Mouse (Mus musculus) CH12.LX (cell line): ENCODE data around the gene Sparcl1. TPM values are rescaled to one million over a fixed set of nuclear protein-coding genes. Genes with fewer than 3 reads are reported as not detected.

Experiments used
- DNase-seq: peaks from one replicate; pipeline ENCODE4 v3.0.0-alpha.2; 2013; ENCODE audit errors: extremely low read depth
- H3K27ac ChIP-seq: 2 replicates; pipeline ENCODE4 v1.5.1; 2012; ENCODE audit warnings: low read depth, mild to moderate bottlenecking, control low read depth, moderate library complexity; ENCODE audit not compliant: insufficient read depth
- H3K27me3 ChIP-seq: replicated peaks from 2 replicates; pipeline ENCODE3; 2012; ENCODE audit warnings: inconsistent platforms
- H3K36me3 ChIP-seq, 2 experiments: replicated peaks in 1 of 2; 2 replicates each; pipeline versions ENCODE3 to v1.6.1; 2012; ENCODE audit warnings: inconsistent platforms in 1 of 2, low read length in 1 of 2, mild to moderate bottlenecking in 1 of 2, mixed read lengths in 1 of 2, moderate library complexity in 1 of 2; ENCODE audit not compliant: control insufficient read depth in 1 of 2, insufficient read depth in 1 of 2
- H3K4me1 ChIP-seq, 2 experiments: 2 replicates each; pipeline ENCODE4 v1.6.1; 2012; ENCODE audit warnings: inconsistent platforms in 1 of 2, moderate library complexity in 1 of 2; ENCODE audit not compliant: insufficient read depth in 2 of 2, control insufficient read depth in 1 of 2
- H3K4me2 ChIP-seq: 2 replicates; pipeline ENCODE4 v1.6.1; 2012; ENCODE audit warnings: low read depth, mild to moderate bottlenecking, control low read depth; ENCODE audit not compliant: poor library complexity, insufficient read depth, severe bottlenecking
- H3K4me3 ChIP-seq, 3 experiments: fragments of 150-350 bp in 1 of 3; sonication (generic) in 1 of 3; replicated peaks in 1 of 3; 2 replicates each; pipeline versions ENCODE3 to v1.5.1; 2011 to 2012; ENCODE audit warnings: low read depth in 2 of 3, low read length in 2 of 3, mild to moderate bottlenecking in 2 of 3, moderate library complexity in 2 of 3, control low read depth in 1 of 3, improper control_type of control experiment in 1 of 3, inconsistent platforms in 1 of 3, mixed read lengths in 1 of 3; ENCODE audit not compliant: poor library complexity in 1 of 3
- H3K79me2 ChIP-seq: replicated peaks from 2 replicates; pipeline ENCODE4 v1.6.1; 2012; ENCODE audit warnings: mild to moderate bottlenecking, moderate library complexity; ENCODE audit not compliant: control insufficient read depth, poor library complexity, insufficient read depth, severe bottlenecking; ENCODE audit errors: extremely low read depth
- H3K9ac ChIP-seq: 2 replicates; pipeline ENCODE4 v1.6.1; 2012; ENCODE audit warnings: low read depth, mild to moderate bottlenecking, control low read depth, moderate library complexity; ENCODE audit not compliant: insufficient read depth
- H3K9me3 ChIP-seq: replicated peaks from 2 replicates; pipeline ENCODE3; 2012; ENCODE audit warnings: low read length, inconsistent platforms, mixed read lengths
- BHLHE40 ChIP-seq: IDR thresholded peaks from 2 replicates; pipeline ENCODE4 v1.6.1; 2011; ENCODE audit warnings: mild to moderate bottlenecking, low read depth, low read length, improper control_type of control experiment
- CHD2 ChIP-seq: IDR thresholded peaks from 2 replicates; pipeline ENCODE4 v1.6.1; 2011; ENCODE audit warnings: low read length, improper control_type of control experiment
- EP300 ChIP-seq: IDR thresholded peaks from 2 replicates; pipeline ENCODE4 v1.6.1; 2011; ENCODE audit warnings: low read length, improper control_type of control experiment
- ETS1 ChIP-seq: conservative IDR thresholded peaks from 2 replicates; pipeline ENCODE4 v1.6.1; 2012; ENCODE audit warnings: low read depth, mild to moderate bottlenecking, inconsistent platforms, low read length, improper control_type of control experiment, moderate library complexity
- HCFC1 ChIP-seq: IDR thresholded peaks from 2 replicates; pipeline ENCODE4 v1.6.1; 2012; ENCODE audit warnings: low read depth, mild to moderate bottlenecking, inconsistent platforms, low read length, improper control_type of control experiment
- IRF4 ChIP-seq: IDR thresholded peaks from 2 replicates; pipeline ENCODE4 v1.6.1; 2014; ENCODE audit warnings: low read depth, mild to moderate bottlenecking, inconsistent platforms, low read length, improper control_type of control experiment
- JUND ChIP-seq: conservative IDR thresholded peaks from 2 replicates; pipeline ENCODE4 v1.6.1; 2011; ENCODE audit warnings: low read depth, low read length, improper control_type of control experiment
- KAT2A ChIP-seq: IDR thresholded peaks from 2 replicates; pipeline ENCODE4 v1.6.1; 2012; ENCODE audit warnings: low read length, improper control_type of control experiment, inconsistent platforms; ENCODE audit not compliant: insufficient replicate concordance
- MAFK ChIP-seq: IDR thresholded peaks from 2 replicates; pipeline ENCODE4 v1.6.1; 2011; ENCODE audit warnings: low read length, improper control_type of control experiment; ENCODE audit not compliant: insufficient replicate concordance
- MAZ ChIP-seq: IDR thresholded peaks from 2 replicates; pipeline ENCODE4 v1.6.1; 2012; ENCODE audit warnings: low read depth, mild to moderate bottlenecking, inconsistent platforms, low read length, improper control_type of control experiment, moderate library complexity
- MYC ChIP-seq: IDR thresholded peaks from 2 replicates; pipeline ENCODE4 v1.6.1; 2011; ENCODE audit warnings: low read depth, mild to moderate bottlenecking, improper control_type of control experiment, low read length
- POLR2AphosphoS2 ChIP-seq: IDR thresholded peaks from 2 replicates; pipeline ENCODE4 v1.6.1; 2011; ENCODE audit warnings: low read depth, low read length, improper control_type of control experiment
- RAD21 ChIP-seq: IDR thresholded peaks from 2 replicates; pipeline ENCODE4 v1.6.1; 2011; ENCODE audit warnings: low read depth, mild to moderate bottlenecking, low read length, improper control_type of control experiment, moderate library complexity
- RCOR1 ChIP-seq: conservative IDR thresholded peaks from 2 replicates; pipeline ENCODE4 v1.6.1; 2012; ENCODE audit warnings: low read depth, mild to moderate bottlenecking, inconsistent platforms, low read length, improper control_type of control experiment
- SMC3 ChIP-seq: IDR thresholded peaks from 2 replicates; pipeline ENCODE4 v1.6.1; 2011; ENCODE audit warnings: low read depth, low read length, improper control_type of control experiment
- TBP ChIP-seq: conservative IDR thresholded peaks from 2 replicates; pipeline ENCODE4 v1.6.1; 2011; ENCODE audit warnings: low read depth, low read length, improper control_type of control experiment
- TCF12 ChIP-seq: IDR thresholded peaks from 2 replicates; pipeline ENCODE4 v1.6.1; 2014; ENCODE audit warnings: low read depth, mild to moderate bottlenecking, inconsistent platforms, low read length, improper control_type of control experiment
- UBTF ChIP-seq: IDR thresholded peaks from 2 replicates; pipeline ENCODE4 v1.6.1; 2012; ENCODE audit warnings: low read depth, mild to moderate bottlenecking, inconsistent platforms, low read length, improper control_type of control experiment, moderate library complexity
- USF1 ChIP-seq: IDR thresholded peaks from 2 replicates; pipeline ENCODE4 v1.6.1; 2014; ENCODE audit warnings: low read depth, mild to moderate bottlenecking, inconsistent platforms, low read length, improper control_type of control experiment
- USF2 ChIP-seq: conservative IDR thresholded peaks from 2 replicates; pipeline ENCODE4 v1.6.1; 2011; ENCODE audit warnings: low read depth, low read length, improper control_type of control experiment
- ZC3H11A ChIP-seq: IDR thresholded peaks from 2 replicates; pipeline ENCODE4 v1.6.1; 2012; ENCODE audit warnings: low read depth, mild to moderate bottlenecking, inconsistent platforms, low read length, improper control_type of control experiment
- ZNF384 ChIP-seq: IDR thresholded peaks from 2 replicates; pipeline ENCODE4 v1.6.1; 2012; ENCODE audit warnings: low read depth, low read length, improper control_type of control experiment, inconsistent platforms
- dilution Hi-C: fragments of 300-500 bp; cut with MboI; formaldehyde crosslinking; loops from 2 replicates; pipeline ENCODE4 v1.14.3; 2020; ENCODE audit warnings: low sequenced_read_pairs; ENCODE audit not compliant: extremely low pct_unique_long_range_greater_than_20kb, extremely low pct_ligation_motif_present
- in situ Hi-C: fragments of 300-500 bp; cut with MboI; formaldehyde crosslinking; loops from 3 replicates; pipeline ENCODE4 v1.14.3; 2019; ENCODE audit warnings: low sequenced_read_pairs, low pct_ligation_motif_present, low pct_unique_long_range_greater_than_20kb, mixed read lengths
- polyA plus RNA-seq: library from polyadenylated mRNA; unstranded; fragments of >175 nt; gene quantifications from 2 replicates; pipeline ENCODE4 v1.2.1, GENCODE M21; 2012; ENCODE audit warnings: low read depth; ENCODE audit not compliant: insufficient read length
- total RNA-seq, 2 experiments: library from RNA; depleted of rRNA; stranded (reverse); fragments of 300-350 nt in 1 of 2; fragments of >200 nt in 1 of 2; gene quantifications; 2 replicates each; pipeline ENCODE4 v1.2.3; 2012 to 2014

The Sparcl1 gene
- total and polyA plus RNA-seq, 3 experiments, result not detected

GRCm38 (mm10) chr5:104124016-104124658 lies 10.6 kb upstream of the Sparcl1 start:
- Histone ChIP-seq H3K27ac (no peak overlapping the region), H3K4me2 (no peak overlapping the region)
- dilution Hi-C loops, result no loop called here
- no peak for DNase-seq
- TF ChIP-seq JUND, result no peak
- TF ChIP-seq MAZ, result no peak
- TF ChIP-seq IRF4, result no peak
- TF ChIP-seq, all 38 proteins: peak for 0
- H3K4me3 ChIP-seq, result no peak overlapping the region
- H3K9me3 ChIP-seq, result no peaks in the 10 kb centered on the region
- no peaks in the 10 kb centered on the region for H3K27me3 ChIP-seq
- no peak overlapping the region for H3K9ac ChIP-seq
- H3K4me1 ChIP-seq, result no peaks in the 10 kb centered on the region
- no peaks in the 10 kb centered on the region for H3K79me2 ChIP-seq
- H3K36me3 ChIP-seq, result no peaks in the 10 kb centered on the region
- in situ Hi-C loops, result loop anchor here (25.0 kb wide), 1 partner anchor 213 kb away; the partner anchor contains the start of gene Mepe

- DNase-seq, result no peak
- Histone ChIP-seq H3K4me1 (no peaks in the 10 kb centered on the region), H3K9ac (no peak overlapping the region), H3K79me2 (no peaks in the 10 kb centered on the region), H3K4me3 (no peak overlapping the region), H3K36me3 (no peaks in the 10 kb centered on the region), H3K9me3 (no peaks in the 10 kb centered on the region), H3K4me2 (no peak overlapping the region), H3K27me3 (no peaks in the 10 kb centered on the region), H3K27ac (no peak overlapping the region)
- in situ Hi-C loops, result loop anchor here (25.0 kb wide), 1 partner anchor 221 kb away; the partner anchor contains the start of gene Mepe
- dilution Hi-C loops, result no loop called here
- no peak for TF ChIP-seq ETS1
- TF ChIP-seq UBTF, result no peak
- TF ChIP-seq SMC3, result no peak
- TF ChIP-seq BHLHE40, result no peak
- TF ChIP-seq EP300, result no peak
- TF ChIP-seq USF2, result no peak
- TF ChIP-seq CHD2, result no peak
- TF ChIP-seq RCOR1, result no peak
- no peak for TF ChIP-seq HCFC1
- no peak for TF ChIP-seq USF1
- TF ChIP-seq MYC, result no peak
- TF ChIP-seq TBP, result no peak
- TF ChIP-seq MAFK, result no peak
- no peak for TF ChIP-seq TCF12
- no peak for TF ChIP-seq ZC3H11A
- no peak for TF ChIP-seq RAD21
- TF ChIP-seq ZNF384, result no peak
- TF ChIP-seq MAZ, result no peak
- TF ChIP-seq POLR2AphosphoS2, result no peak
- TF ChIP-seq KAT2A, result no peak
Measured at GRCm38 (mm10) chr5:104115890-104116289, 2.4 kb upstream of the Sparcl1 start.
